Mouse (Mus musculus) midbrain, embryonic 10.5 days (tissue): Measurements from ENCODE around the gene Olfr920. TPM values are rescaled to one million over a fixed set of nuclear protein-coding genes. Genes with fewer than 3 reads are reported as not detected.

Experiments used
- DNase-seq: peaks from one replicate; pipeline ENCODE4 v3.0.0-alpha.2; 2017; ENCODE audit warnings: low spot score
- H3K27ac ChIP-seq: fragments of 300-500 bp; sonication (generic); replicated peaks from 2 replicates; pipeline ENCODE4 v1.5.1; 2016; ENCODE audit warnings: mild to moderate bottlenecking
- H3K27me3 ChIP-seq: fragments of 300-500 bp; sonication (generic); 2 replicates; pipeline ENCODE4 v1.6.1; 2016; ENCODE audit warnings: low read depth, mild to moderate bottlenecking; ENCODE audit not compliant: poor library complexity, severe bottlenecking
- H3K36me3 ChIP-seq: fragments of 300-500 bp; sonication (generic); 2 replicates; pipeline ENCODE4 v1.6.1; 2016; ENCODE audit warnings: mild to moderate bottlenecking, moderate library complexity
- H3K4me1 ChIP-seq: fragments of 300-500 bp; sonication (generic); 2 replicates; pipeline ENCODE4 v1.6.1; 2016
- H3K4me3 ChIP-seq: fragments of 300-500 bp; sonication (generic); 2 replicates; pipeline ENCODE4 v1.5.1; 2016; ENCODE audit warnings: mild to moderate bottlenecking, moderate library complexity
- H3K9me3 ChIP-seq: fragments of 300-500 bp; sonication (generic); replicated peaks from 2 replicates; pipeline ENCODE4 v1.6.1; 2016; ENCODE audit warnings: mild to moderate bottlenecking
- WGBS: fragments of 180-500 bp; shearing (Covaris S2); methylation state at CpG from one replicate; pipeline ENCODE4 v1.1.7; 2016; 5-methylcytosine and 5-hydroxymethylcytosine counted together
- polyA plus RNA-seq: library from polyadenylated mRNA; unstranded; fragments of >200 nt; fragmentation: Nextera tagmentation; extraction: Ambion mirVana; gene quantifications from 2 replicates; pipeline ENCODE4 v1.2.1, GENCODE M21; 2016

The Olfr920 gene
- 0.02 TPM in 1 of 2 replicates, not detected in the other for polyA plus RNA-seq

DNA sequence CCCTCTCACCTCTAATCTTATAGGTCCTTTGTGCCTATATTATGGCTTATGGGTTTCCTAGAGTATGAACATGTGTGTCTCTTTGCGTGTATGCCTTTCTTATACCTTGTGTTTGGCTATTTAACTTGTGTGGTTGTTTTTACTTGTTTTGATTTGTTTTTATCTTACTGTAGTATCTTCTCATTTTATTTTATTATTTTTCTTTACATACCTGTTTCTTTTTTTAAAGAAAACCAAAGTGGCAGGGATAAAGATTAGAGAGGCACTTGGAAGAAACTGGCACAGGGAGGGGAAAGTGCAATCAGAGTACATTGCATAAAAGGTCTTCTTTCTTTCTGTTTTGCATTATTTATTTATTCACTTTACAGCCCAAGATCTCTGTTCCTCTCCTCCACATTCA is at the start of gene Olfr920:
TSS of gene Olfr920 (plus strand) at position 301 of the 400 bp plus-strand sequence.
- Histone ChIP-seq H3K27ac (no peak within 1 kb of the TSS), H3K4me1 (no peaks in the 10 kb centered on the region), H3K4me3 (no peak within 1 kb of the TSS), H3K9me3 (no peaks in the 10 kb centered on the region), H3K27me3 (no peaks in the 10 kb centered on the region), H3K36me3 (no peaks in the 10 kb centered on the region)
- WGBS, result 91% methylated on average over 1 of the region's 1 CpGs
- no peak for DNase-seq

- H3K36me3 ChIP-seq, result no peaks in the 10 kb centered on the region
- 6% methylated on average over 4 of the region's 4 CpGs for WGBS
- H3K27ac ChIP-seq, result peak within 1 kb of the TSS; percentile 46; the same call in 1 of the 2 replicates
- no peak for DNase-seq
- H3K27me3 ChIP-seq, result no peaks in the 10 kb centered on the region
- H3K4me1 ChIP-seq, result peaks cover 13% of the 10 kb centered on the region
- H3K9me3 ChIP-seq, result no peaks in the 10 kb centered on the region
- peak within 1 kb of the TSS; percentile 52 for H3K4me3 ChIP-seq
Observed at GRCm38 (mm10) chr9:38718102-38718501, 34.0 kb upstream of the Olfr920 start, which contains the start of gene Vwa5a. Gene Vwa5a, plus strand, starts transcription at chr9:38718268.

DNA sequence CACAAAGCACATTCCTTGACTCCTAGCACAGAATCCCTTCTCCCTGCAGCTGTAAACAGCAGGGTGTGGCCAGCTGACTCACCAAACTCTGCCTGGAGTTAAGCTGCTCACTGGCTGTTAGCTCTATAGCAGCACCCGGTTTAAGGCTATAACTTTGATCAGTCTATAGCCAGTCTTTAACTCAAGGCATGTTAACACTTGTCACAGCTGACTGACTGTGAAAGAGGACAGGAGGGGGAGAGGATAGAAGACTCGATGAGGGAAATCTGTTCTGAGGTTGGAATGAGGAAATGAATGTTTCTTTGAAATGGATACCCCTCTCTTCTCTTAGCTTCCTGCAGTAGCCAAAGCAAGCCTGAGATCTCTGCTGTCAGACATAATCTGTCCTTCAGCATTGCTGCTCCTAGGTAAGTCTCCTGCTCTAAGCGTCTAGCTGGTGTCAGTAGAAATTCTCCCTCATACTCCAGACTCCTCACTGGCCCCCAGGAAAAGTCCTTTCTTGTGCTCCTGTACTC is 33.1 kb upstream of the Olfr920 start:
- H3K4me1 ChIP-seq, result peaks cover 13% of the 10 kb centered on the region
- H3K27ac ChIP-seq, result 0 out of 2 replicates have a peak overlapping the region, but pooled peaks have one; percentile 46
- no peaks in the 10 kb centered on the region for H3K27me3 ChIP-seq
- peak; percentile 13 for DNase-seq
- 2% methylated on average over 3 of the region's 3 CpGs for WGBS
- H3K9me3 ChIP-seq, result no peaks in the 10 kb centered on the region
- no peaks in the 10 kb centered on the region for H3K36me3 ChIP-seq
- H3K4me3 ChIP-seq, result peak overlapping the region; percentile 52

- no peaks in the 10 kb centered on the region for H3K27me3 ChIP-seq
- no peak for DNase-seq
- H3K36me3 ChIP-seq, result no peaks in the 10 kb centered on the region
- no peak overlapping the region for H3K4me3 ChIP-seq
- WGBS, result 92% methylated on average over 1 of the region's 1 CpGs
- H3K9me3 ChIP-seq, result no peaks in the 10 kb centered on the region
- H3K27ac ChIP-seq, result no peak overlapping the region
- peaks cover 6% of the 10 kb centered on the region for H3K4me1 ChIP-seq
Observed at GRCm38 (mm10) chr9:38724044-38724443, 28.1 kb upstream of the Olfr920 start.

DNA sequence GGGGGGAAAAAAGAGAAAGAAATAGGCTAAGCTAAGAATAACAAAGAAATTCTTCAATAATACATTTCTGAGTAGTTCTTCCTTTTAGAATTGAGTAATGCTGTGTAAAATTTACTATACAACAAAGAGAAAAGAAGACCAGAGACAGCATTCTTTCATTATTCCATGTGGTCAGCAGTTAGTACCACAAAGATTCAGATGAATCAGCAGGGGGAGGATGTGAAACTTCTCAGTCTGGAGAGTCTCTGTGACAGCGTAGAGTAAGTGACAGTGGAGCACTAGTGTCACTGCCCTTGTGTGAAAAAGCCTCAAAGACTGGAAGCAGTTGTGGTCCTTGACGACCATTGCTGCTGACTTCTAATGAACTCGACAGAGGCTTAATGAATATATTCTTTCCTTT is 23.9 kb upstream of the Olfr920 start:
- no peak overlapping the region for H3K4me3 ChIP-seq
- no peaks in the 10 kb centered on the region for H3K36me3 ChIP-seq
- no peak overlapping the region for H3K27ac ChIP-seq
- DNase-seq, result no peak
- no peaks in the 10 kb centered on the region for H3K4me1 ChIP-seq
- no peaks in the 10 kb centered on the region for H3K27me3 ChIP-seq
- no peaks in the 10 kb centered on the region for H3K9me3 ChIP-seq
- WGBS, result 87% methylated on average over 3 of the region's 3 CpGs

- Histone ChIP-seq H3K4me1 (no peaks in the 10 kb centered on the region), H3K27ac (no peak overlapping the region), H3K36me3 (no peaks in the 10 kb centered on the region), H3K4me3 (no peak overlapping the region), H3K9me3 (no peaks in the 10 kb centered on the region), H3K27me3 (no peaks in the 10 kb centered on the region)
- WGBS, result 81% methylated on average over 1 of the region's 1 CpGs
- DNase-seq, result no peak
Observed at GRCm38 (mm10) chr9:38741408-38741807, 10.7 kb upstream of the Olfr920 start.

DNA sequence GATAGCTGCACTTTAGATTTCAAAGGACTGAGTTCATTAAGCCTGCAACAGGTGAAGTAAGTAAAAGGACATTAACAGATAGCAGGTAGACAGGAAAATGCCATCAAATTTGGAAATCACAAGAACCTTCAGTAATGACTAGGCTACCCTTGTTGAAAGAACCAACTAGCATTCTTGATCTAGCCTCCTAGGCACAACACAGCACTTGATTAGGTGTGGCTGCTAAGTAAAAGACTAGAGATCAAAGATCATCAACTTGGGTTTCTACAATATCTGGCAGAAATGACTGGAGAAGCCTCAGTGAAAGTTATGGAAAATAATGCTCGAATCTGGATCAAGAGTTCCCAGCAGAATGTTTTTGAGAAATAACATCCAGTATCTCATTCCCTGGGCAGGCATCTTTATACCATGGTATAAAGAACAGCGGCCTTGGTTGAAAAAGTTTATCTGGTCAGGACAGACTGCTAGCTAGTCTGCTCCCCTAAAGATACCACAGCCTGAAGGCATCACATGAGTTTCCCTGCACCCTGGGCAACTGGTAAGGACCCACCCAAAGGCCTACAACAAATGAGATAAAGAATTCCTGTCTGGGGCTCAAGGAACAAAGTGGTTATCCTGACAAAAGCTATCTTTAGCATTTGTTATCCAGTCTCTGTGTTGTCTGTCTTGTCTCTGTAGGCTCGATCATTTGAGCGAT is 7.3 kb upstream of the Olfr920 start:
- Histone ChIP-seq H3K4me3 (no peak overlapping the region), H3K27ac (no peak overlapping the region), H3K9me3 (no peaks in the 10 kb centered on the region), H3K36me3 (no peaks in the 10 kb centered on the region), H3K27me3 (no peaks in the 10 kb centered on the region), H3K4me1 (no peaks in the 10 kb centered on the region)
- no peak for DNase-seq
- WGBS, result 89% methylated on average over 4 of the region's 4 CpGs

- Histone ChIP-seq H3K9me3 (no peaks in the 10 kb centered on the region), H3K4me3 (no peak within 1 kb of the TSS), H3K27me3 (no peaks in the 10 kb centered on the region), H3K4me1 (no peaks in the 10 kb centered on the region), H3K27ac (no peak within 1 kb of the TSS), H3K36me3 (no peaks in the 10 kb centered on the region)
- no peak for DNase-seq
Observed at GRCm38 (mm10) chr9:38772768-38773167, 20.7 kb downstream of the Olfr920 start, which contains the start of gene Olfr921. Gene Olfr921, plus strand, starts transcription at chr9:38773068.

DNA sequence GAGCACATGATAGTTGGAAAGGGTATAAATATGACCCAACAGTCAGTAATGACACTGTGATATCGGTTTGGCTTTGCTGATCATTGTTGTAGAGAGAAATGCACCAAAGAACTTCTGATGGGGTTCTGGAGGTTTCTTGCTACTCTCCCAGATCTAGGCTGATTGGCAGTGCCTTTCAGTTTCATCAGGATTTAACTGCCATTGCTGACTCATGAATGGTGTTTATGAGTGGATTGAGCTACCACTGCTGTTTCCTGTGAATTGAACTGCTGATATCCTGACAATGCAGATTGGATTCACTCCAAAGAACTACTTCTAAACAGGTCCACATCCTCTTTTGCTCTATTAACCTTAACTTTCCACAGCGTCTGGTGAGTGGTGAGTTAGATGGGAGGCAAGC is 40.6 kb downstream of the Olfr920 start:
- WGBS, result 88% methylated on average over 2 of the region's 2 CpGs
- H3K9me3 ChIP-seq, result no peaks in the 10 kb centered on the region
- H3K27me3 ChIP-seq, result no peaks in the 10 kb centered on the region
- DNase-seq, result no peak
- no peaks in the 10 kb centered on the region for H3K4me1 ChIP-seq
- no peak overlapping the region for H3K27ac ChIP-seq
- no peak overlapping the region for H3K4me3 ChIP-seq
- no peaks in the 10 kb centered on the region for H3K36me3 ChIP-seq

DNA sequence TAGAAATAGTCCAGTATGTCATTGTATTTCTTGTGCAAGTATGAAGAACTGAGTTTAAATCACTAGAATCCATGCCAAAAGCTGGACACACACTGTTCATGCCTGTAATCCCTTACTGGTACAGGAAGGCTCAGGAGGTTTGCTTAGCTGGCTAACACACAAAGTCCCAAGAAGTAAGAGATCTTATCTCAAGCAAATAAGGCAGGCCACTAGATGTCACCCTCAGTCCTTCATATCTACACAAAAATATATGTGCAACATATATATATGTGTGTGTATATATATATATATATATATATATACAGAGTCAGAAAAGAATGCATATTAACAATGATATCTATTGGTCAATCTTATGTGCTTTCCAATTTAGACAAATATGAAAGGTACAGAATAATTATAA is 53.6 kb downstream of the Olfr920 start:
- Histone ChIP-seq H3K4me1 (no peaks in the 10 kb centered on the region), H3K27ac (no peak overlapping the region), H3K9me3 (no peaks in the 10 kb centered on the region), H3K27me3 (no peaks in the 10 kb centered on the region), H3K4me3 (no peak overlapping the region), H3K36me3 (no peaks in the 10 kb centered on the region)
- DNase-seq, result no peak

Other genes with a start within 250 kb of the Olfr920 start
- gene Olfr911-ps1, start 230.7 kb upstream of the Olfr920 start, polyA plus RNA-seq, result not detected in 2 replicates
- not detected in 2 replicates for gene Olfr910, start 214.4 kb upstream of the Olfr920 start, polyA plus RNA-seq
- gene Olfr912, start 172.1 kb upstream of the Olfr920 start, polyA plus RNA-seq, result not detected in 2 replicates
- not detected in 2 replicates for gene Olfr913, start 159.5 kb upstream of the Olfr920 start, polyA plus RNA-seq
- gene Olfr914, start 147.2 kb upstream of the Olfr920 start, polyA plus RNA-seq, result not detected in 2 replicates
- not detected in 2 replicates for gene Olfr916, start 92.4 kb upstream of the Olfr920 start, polyA plus RNA-seq
- gene Olfr917, start 86.5 kb upstream of the Olfr920 start, polyA plus RNA-seq, result not detected in 2 replicates
- not detected in 2 replicates for gene Olfr918, start 77.7 kb upstream of the Olfr920 start, polyA plus RNA-seq
- gene Olfr919, start 48.6 kb upstream of the Olfr920 start, polyA plus RNA-seq, result not detected in 2 replicates
- 6.0 and 7.2 TPM in 2 replicates for gene Vwa5a, start 34.0 kb upstream of the Olfr920 start, polyA plus RNA-seq
- gene Olfr921, start 20.8 kb downstream of the Olfr920 start, polyA plus RNA-seq, result not detected in 2 replicates
- not detected in 2 replicates for gene Olfr922, start 62.3 kb downstream of the Olfr920 start, polyA plus RNA-seq
- gene Olfr923, start 74.2 kb downstream of the Olfr920 start, polyA plus RNA-seq, result not detected in 2 replicates
- gene Olfr924, start 92.2 kb downstream of the Olfr920 start, polyA plus RNA-seq, result not detected in 2 replicates
- gene Olfr26, start 102.8 kb downstream of the Olfr920 start, polyA plus RNA-seq, result not detected in 2 replicates
- not detected in 2 replicates for gene Olfr926, start 124.8 kb downstream of the Olfr920 start, polyA plus RNA-seq
- gene Olfr930, start 177.5 kb downstream of the Olfr920 start, polyA plus RNA-seq, result not detected in 2 replicates
- gene Olfr933, start 220.0 kb downstream of the Olfr920 start, polyA plus RNA-seq, result not detected in 2 replicates
- not detected in 2 replicates for gene Olfr934, start 236.0 kb downstream of the Olfr920 start, polyA plus RNA-seq
- not detected in 2 replicates for gene Olfr935, start 247.4 kb downstream of the Olfr920 start, polyA plus RNA-seq